Mouse (Mus musculus): Measurements from ENCODE around the gene Dazap2.

DNA sequence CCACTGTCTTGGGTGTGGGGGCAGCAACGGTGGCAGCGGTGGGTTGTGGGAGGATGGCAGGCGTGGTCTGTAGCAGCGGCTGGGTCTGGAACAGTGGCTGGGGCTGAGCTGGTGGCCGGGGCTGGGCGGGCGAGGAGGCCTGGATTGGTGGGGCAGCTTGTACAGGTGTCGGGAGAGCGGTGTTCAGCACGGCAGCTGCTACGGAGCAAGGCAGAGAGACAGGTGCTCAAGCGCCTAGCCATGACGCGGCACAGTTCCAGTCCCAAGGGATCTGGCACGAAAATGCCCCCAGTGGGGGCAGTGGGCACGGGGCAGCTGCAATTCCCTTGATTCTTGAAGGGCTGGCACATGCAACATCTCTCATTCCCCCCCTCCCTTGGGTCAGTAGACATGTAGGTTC, 29.2 kb upstream of the Dazap2 start:
- no peak for TF ChIP-seq CTCF (IDR thresholded peaks at IDR 0.05; ENCODE audit: borderline replicate concordance, control insufficient read depth, extremely low read depth, insufficient read depth, low read length, poor library complexity)
- no peak for TF ChIP-seq POLR2A (IDR thresholded peaks at IDR 0.05; ENCODE audit: control insufficient read depth, extremely low read depth, insufficient read depth, low read length, poor library complexity)
